Mouse (Mus musculus) liver, embryonic 13.5 days (tissue): Measurements from ENCODE around the gene Psmb8. TPM values are rescaled to one million over a fixed set of nuclear protein-coding genes. Genes with fewer than 3 reads are reported as not detected.

ENCODE experiments used
- ATAC-seq: fragments of 200-750 bp; cut with Nextera tagmentation; 2 replicates; pipeline ENCODE4 v1.8.0; 2017; ENCODE audit warnings: low read depth, mild to moderate bottlenecking, moderate number of reproducible peaks, moderate library complexity
- DNase-seq: peaks from one replicate; pipeline ENCODE4 v3.0.0; 2022
- H3K27ac ChIP-seq: fragments of 300-500 bp; sonication (generic); 2 replicates; pipeline ENCODE4 v1.5.1; 2015; ENCODE audit warnings: moderate library complexity, mild to moderate bottlenecking, inconsistent platforms
- H3K27me3 ChIP-seq: fragments of 300-500 bp; sonication (generic); 2 replicates; pipeline ENCODE4 v1.6.1; 2015; ENCODE audit warnings: mild to moderate bottlenecking, inconsistent platforms
- H3K36me3 ChIP-seq: fragments of 300-500 bp; sonication (generic); 2 replicates; pipeline ENCODE4 v1.6.1; 2015; ENCODE audit warnings: mild to moderate bottlenecking, inconsistent platforms
- H3K4me1 ChIP-seq: fragments of 300-500 bp; sonication (generic); replicated peaks from 2 replicates; pipeline ENCODE4 v1.6.1; 2015; ENCODE audit warnings: inconsistent platforms
- H3K4me2 ChIP-seq: fragments of 300-500 bp; sonication (generic); 2 replicates; pipeline ENCODE4 v1.6.1; 2015; ENCODE audit warnings: inconsistent platforms, mild to moderate bottlenecking, moderate library complexity
- H3K4me3 ChIP-seq: fragments of 300-500 bp; sonication (generic); replicated peaks from 2 replicates; pipeline ENCODE4 v1.5.1; 2015; ENCODE audit warnings: mild to moderate bottlenecking, inconsistent platforms
- H3K9ac ChIP-seq: fragments of 300-500 bp; sonication (generic); 2 replicates; pipeline ENCODE4 v1.6.1; 2015; ENCODE audit warnings: mild to moderate bottlenecking, inconsistent platforms
- H3K9me3 ChIP-seq: fragments of 300-500 bp; sonication (generic); replicated peaks from 2 replicates; pipeline ENCODE4 v1.6.1; 2016; ENCODE audit warnings: inconsistent platforms
- WGBS: fragments of 180-500 bp; shearing (Covaris S2); methylation state at CpG from one replicate; pipeline ENCODE4 v1.1.7; 2015; ENCODE audit not compliant: insufficient replicate concordance; 5-methylcytosine and 5-hydroxymethylcytosine counted together
- polyA plus RNA-seq: library from polyadenylated mRNA; unstranded; fragments of >200 nt; fragmentation: Nextera tagmentation; extraction: Ambion mirVana; gene quantifications from 2 replicates; pipeline ENCODE4 v1.2.1, GENCODE M21; 2015

Gene Psmb8
- polyA plus RNA-seq, 1 experiment from 2014 or later, result 18.0 TPM

DNA sequence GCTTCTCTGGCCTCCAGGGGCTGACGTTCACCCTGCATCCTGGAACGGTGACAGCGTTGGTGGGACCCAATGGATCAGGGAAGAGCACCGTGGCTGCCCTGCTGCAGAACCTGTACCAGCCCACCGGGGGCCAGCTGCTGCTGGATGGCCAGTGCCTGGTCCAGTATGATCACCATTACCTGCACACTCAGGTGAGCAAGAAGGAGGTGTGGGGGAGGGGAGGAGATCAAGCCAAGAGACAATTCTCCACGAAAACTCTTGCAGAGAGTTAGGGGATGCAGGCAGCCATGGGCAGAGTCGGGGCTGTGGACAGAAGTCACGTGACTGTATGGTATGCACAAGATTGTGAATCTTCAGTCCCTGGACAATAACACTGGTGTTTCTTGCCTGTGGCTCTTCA is 4.1 kb upstream of the Psmb8 start:
- no peak for DNase-seq
- Histone ChIP-seq H3K27me3 (peaks cover 83% of the 10 kb centered on the region), H3K4me3 (no peak overlapping the region), H3K36me3 (no peaks in the 10 kb centered on the region), H3K9ac (no peak overlapping the region), H3K9me3 (no peaks in the 10 kb centered on the region), H3K4me2 (no peak overlapping the region), H3K4me1 (peaks cover 20% of the 10 kb centered on the region), H3K27ac (no peak overlapping the region)
- no peak for ATAC-seq
- whole genome bisulfite sequencing, result 41% methylated on average over 8 of the region's 8 CpGs

DNA sequence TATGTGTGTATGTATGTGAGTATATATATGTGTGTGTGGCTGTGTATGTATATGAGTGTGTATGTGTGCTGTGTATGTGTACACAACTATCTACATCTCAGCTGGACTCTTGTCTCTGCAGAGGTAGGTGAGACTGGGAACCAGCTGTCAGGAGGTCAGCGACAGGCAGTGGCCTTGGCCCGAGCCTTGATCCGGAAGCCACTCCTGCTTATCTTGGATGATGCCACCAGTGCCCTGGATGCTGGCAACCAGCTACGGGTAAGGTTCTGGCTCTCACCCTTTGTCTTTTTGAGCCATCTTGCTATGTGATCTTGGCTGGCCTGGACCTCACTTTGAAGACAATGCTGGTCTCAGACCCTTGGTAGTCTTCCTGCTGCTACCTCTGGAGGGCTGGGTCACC is 2.8 kb upstream of the Psmb8 start:
- DNase-seq (no peak), ATAC-seq (no peak)
- no peaks in the 10 kb centered on the region for H3K36me3 ChIP-seq
- H3K9ac ChIP-seq, result no peak overlapping the region
- peaks cover 85% of the 10 kb centered on the region for H3K27me3 ChIP-seq
- H3K4me2 ChIP-seq, result no peak overlapping the region
- H3K4me3 ChIP-seq, result no peak overlapping the region
- H3K9me3 ChIP-seq, result no peaks in the 10 kb centered on the region
- 68% methylated on average over 4 of the region's 4 CpGs for WGBS
- no peak overlapping the region for H3K27ac ChIP-seq
- peaks cover 24% of the 10 kb centered on the region for H3K4me1 ChIP-seq

DNA sequence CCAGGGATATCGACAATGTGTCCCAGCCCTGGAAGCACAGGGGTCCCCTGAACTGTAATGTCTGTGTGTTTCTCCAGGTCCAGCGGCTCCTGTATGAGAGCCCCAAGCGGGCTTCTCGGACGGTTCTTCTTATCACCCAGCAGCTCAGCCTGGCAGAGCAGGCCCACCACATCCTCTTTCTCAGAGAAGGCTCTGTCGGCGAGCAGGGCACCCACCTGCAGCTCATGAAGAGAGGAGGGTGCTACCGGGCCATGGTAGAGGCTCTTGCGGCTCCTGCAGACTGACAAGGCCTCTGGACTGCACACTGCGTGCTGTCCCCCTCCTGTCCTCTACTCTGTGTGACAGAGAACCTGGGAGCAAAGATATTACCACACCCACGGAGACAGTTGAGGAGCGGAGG is 1.0 kb upstream of the Psmb8 start:
- Histone ChIP-seq H3K36me3 (no peaks in the 10 kb centered on the region), H3K4me2 (no peak overlapping the region), H3K4me1 (peaks cover 24% of the 10 kb centered on the region), H3K9ac (no peak overlapping the region), H3K9me3 (no peaks in the 10 kb centered on the region), H3K27ac (no peak overlapping the region), H3K4me3 (no peak overlapping the region), H3K27me3 (peaks cover 85% of the 10 kb centered on the region)
- 11% methylated on average over 12 of the region's 12 CpGs for whole genome bisulfite sequencing
- DNase-seq, result no peak
- ATAC-seq, result no peak

DNA sequence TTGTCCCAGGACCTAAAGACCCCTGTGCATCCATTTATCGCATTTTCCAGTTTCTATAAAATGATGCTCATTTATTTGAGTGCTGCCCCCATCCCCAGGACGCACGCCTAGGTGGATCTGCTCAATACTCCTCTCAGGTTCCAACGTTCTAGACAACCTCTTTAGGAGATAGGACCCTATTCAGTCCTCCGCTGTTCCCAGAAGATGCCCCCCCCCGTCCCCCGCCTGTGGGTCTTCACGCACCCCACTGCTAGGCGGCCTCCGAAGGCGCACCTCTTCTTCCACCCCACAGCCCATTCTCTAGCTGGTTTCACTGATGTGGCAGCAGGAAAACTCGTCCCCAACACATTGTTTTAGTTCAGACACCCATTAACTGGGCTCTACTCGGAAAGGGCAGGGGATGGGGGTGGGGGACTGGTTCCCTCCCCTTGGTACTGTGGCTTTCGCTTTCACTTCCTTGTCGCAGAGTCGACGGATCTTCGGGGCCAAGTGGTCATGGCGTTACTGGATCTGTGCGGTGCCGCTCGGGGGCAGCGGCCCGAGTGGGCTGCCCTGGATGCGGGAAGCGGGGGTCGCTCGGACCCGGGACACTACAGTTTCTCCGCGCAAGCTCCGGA is 491 bp downstream of the Psmb8 start:
- Histone ChIP-seq H3K9ac (peak overlapping the region; percentile 59; the same call in 1 of the 2 replicates), H3K9me3 (no peaks in the 10 kb centered on the region), H3K27ac (no peak overlapping the region), H3K4me1 (peaks cover 24% of the 10 kb centered on the region), H3K4me2 (peak overlapping the region; percentile 68), H3K36me3 (no peaks in the 10 kb centered on the region), H3K27me3 (peaks cover 70% of the 10 kb centered on the region), H3K4me3 (peak overlapping the region; percentile 59)
- ATAC-seq (no peak), DNase-seq (no peak)
- WGBS, result 1% methylated on average over 32 of the region's 32 CpGs

DNA sequence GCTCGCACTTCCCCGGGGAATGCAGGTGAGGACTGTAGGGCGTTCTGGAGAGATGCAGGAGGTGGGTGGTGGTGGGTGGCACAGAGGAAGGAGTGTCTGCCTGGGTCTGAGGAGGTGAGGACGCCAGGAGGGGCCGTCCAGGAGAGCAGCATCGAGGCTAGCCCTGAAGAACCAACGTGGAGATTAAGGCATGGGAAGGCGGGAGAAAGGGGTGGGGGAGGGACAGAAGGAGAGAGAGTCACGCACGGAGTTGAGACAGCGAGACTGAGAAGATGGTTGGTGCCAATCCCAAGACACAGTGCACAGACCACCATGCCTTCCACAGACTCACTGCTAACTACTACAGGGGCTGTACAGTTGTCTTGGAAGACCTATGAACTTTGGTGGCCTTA is 996 bp downstream of the Psmb8 start:
- ATAC-seq, result no peak
- H3K4me3 ChIP-seq, result peak overlapping the region; percentile 59
- H3K9me3 ChIP-seq, result no peaks in the 10 kb centered on the region
- H3K27me3 ChIP-seq, result peaks cover 66% of the 10 kb centered on the region
- DNase-seq, result no peak
- no peak overlapping the region for H3K27ac ChIP-seq
- H3K4me1 ChIP-seq, result peaks cover 24% of the 10 kb centered on the region
- H3K4me2 ChIP-seq, result peak overlapping the region; percentile 68
- WGBS, result 6% methylated on average over 11 of the region's 11 CpGs
- H3K36me3 ChIP-seq, result no peaks in the 10 kb centered on the region
- peak overlapping the region; percentile 59; the same call in 1 of the 2 replicates for H3K9ac ChIP-seq

DNA sequence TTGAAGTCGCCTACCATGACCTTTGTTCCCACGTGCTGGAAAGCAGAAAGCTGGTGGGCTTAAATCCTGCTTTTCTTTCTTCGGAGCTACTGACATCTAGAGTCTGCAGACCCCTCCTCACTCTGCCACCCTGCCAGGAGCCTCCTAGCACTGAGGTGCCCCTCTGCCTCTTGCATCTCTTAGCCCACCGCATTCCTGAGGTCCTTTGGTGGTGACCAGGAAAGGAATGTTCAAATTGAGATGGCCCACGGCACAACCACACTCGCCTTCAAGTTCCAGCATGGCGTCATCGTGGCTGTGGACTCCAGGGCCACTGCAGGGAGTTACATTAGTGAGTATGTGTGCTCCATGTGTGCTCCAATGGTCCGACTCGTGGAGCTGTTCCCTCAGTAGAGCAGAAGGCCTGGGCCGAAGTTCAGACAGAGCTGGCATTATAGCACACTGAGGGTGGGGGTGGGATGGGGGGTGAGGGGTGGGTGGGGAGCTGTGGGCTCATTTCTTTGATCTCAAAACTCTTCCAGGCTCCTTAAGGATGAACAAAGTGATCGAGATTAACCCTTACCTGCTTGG is 1.6 kb downstream of the Psmb8 start:
- H3K27ac ChIP-seq, result no peak overlapping the region
- H3K36me3 ChIP-seq, result no peaks in the 10 kb centered on the region
- ATAC-seq (no peak), DNase-seq (no peak)
- H3K27me3 ChIP-seq, result peaks cover 60% of the 10 kb centered on the region
- H3K9me3 ChIP-seq, result no peaks in the 10 kb centered on the region
- peak overlapping the region; percentile 68 for H3K4me2 ChIP-seq
- H3K9ac ChIP-seq, result no peak overlapping the region
- H3K4me3 ChIP-seq, result no peak overlapping the region
- 69% methylated on average over 12 of the region's 12 CpGs for WGBS
- peaks cover 29% of the 10 kb centered on the region for H3K4me1 ChIP-seq

DNA sequence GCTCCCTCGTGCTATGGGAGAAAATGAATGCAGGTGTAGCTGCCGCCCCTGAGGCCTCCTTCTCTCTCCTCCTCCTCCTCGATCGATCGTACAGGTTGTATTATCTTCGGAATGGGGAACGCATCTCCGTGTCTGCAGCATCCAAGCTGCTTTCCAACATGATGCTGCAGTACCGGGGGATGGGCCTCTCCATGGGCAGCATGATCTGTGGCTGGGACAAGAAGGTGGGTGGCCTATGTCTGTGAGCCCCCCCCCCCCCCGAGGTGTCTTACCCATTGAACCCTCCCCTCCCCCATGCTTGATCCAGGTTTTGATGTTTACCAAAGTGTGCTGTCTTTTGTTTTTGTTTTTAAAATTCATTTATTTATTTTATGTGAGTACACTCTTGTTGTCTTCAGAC is 2.5 kb downstream of the Psmb8 start:
- H3K36me3 ChIP-seq, result no peaks in the 10 kb centered on the region
- no peak overlapping the region for H3K9ac ChIP-seq
- no peak overlapping the region for H3K4me3 ChIP-seq
- WGBS, result 81% methylated on average over 10 of the region's 10 CpGs
- no peak overlapping the region for H3K27ac ChIP-seq
- peaks cover 52% of the 10 kb centered on the region for H3K27me3 ChIP-seq
- no peaks in the 10 kb centered on the region for H3K9me3 ChIP-seq
- H3K4me1 ChIP-seq, result peaks cover 32% of the 10 kb centered on the region
- no peak overlapping the region for H3K4me2 ChIP-seq
- ATAC-seq, result no peak
- DNase-seq, result no peak

DNA sequence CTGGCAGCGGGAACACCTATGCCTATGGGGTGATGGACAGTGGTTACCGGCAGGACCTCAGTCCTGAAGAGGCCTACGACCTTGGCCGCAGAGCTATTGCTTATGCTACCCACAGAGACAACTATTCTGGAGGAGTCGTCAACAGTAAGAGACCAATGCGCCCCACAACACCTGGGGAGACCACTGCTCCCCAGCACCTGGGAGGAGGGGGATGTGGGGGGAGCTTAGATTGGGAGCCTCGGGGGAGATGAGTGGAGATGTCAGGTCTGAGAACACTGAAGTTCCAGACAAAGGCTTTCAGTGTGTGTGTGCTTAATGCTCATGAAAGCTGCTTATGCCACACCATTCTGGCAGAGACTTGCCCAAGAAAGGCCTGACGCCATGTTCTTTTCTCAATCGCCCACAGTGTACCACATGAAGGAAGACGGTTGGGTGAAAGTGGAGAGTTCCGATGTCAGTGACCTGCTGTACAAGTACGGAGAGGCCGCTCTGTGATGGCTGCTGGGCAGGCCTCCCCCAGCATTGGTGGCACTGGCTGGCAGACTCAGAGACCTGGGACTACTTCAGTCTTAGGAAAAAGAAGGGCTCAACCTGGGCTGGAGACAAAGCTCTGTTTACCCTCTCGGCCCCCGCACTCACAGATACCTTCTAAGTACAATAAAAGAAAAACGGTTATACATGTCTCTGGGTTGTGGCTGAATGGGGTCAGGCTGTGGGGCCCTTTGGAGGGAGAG is 3.4 kb downstream of the Psmb8 start:
- 78% methylated on average over 16 of the region's 16 CpGs for WGBS
- Histone ChIP-seq H3K4me1 (peaks cover 41% of the 10 kb centered on the region), H3K4me2 (no peak overlapping the region), H3K9me3 (no peaks in the 10 kb centered on the region), H3K36me3 (no peaks in the 10 kb centered on the region), H3K27ac (no peak overlapping the region), H3K9ac (no peak overlapping the region), H3K4me3 (no peak overlapping the region), H3K27me3 (peaks cover 43% of the 10 kb centered on the region)
- no peak for DNase-seq
- ATAC-seq, result no peak

DNA sequence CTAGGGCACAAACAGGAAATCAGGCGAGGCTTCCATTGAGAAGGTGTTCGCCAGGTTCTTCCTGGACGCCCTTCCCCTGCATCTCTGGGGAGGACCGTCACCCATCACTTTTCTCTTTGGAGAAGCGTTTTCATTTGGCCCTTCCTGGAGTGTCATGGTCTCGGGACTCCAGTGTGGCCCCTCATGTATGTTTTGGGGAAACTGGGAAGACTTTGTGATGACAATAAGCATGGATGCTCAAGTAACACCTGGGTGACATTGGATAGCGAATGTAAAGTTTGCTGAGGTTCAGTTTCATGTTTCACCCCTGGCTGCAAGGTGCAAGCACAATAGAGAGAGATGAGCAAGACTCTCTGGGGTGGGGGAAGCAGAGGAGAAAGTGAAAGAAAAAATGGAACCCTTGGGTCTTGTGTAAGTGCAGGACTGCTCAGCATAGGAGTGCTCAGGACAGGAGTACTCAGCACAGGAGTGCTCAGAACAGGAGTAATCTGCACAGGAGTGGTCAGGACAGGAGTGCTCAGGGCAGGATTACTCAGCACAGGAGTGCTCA is 4.1 kb downstream of the Psmb8 start:
- Histone ChIP-seq H3K9me3 (no peaks in the 10 kb centered on the region), H3K4me1 (peaks cover 43% of the 10 kb centered on the region), H3K4me3 (no peak overlapping the region), H3K27me3 (peaks cover 37% of the 10 kb centered on the region), H3K36me3 (no peaks in the 10 kb centered on the region), H3K4me2 (no peak overlapping the region), H3K27ac (no peak overlapping the region), H3K9ac (no peak overlapping the region)
- DNase-seq, result no peak
- no peak for ATAC-seq
- 65% methylated on average over 7 of the region's 7 CpGs for WGBS

DNA sequence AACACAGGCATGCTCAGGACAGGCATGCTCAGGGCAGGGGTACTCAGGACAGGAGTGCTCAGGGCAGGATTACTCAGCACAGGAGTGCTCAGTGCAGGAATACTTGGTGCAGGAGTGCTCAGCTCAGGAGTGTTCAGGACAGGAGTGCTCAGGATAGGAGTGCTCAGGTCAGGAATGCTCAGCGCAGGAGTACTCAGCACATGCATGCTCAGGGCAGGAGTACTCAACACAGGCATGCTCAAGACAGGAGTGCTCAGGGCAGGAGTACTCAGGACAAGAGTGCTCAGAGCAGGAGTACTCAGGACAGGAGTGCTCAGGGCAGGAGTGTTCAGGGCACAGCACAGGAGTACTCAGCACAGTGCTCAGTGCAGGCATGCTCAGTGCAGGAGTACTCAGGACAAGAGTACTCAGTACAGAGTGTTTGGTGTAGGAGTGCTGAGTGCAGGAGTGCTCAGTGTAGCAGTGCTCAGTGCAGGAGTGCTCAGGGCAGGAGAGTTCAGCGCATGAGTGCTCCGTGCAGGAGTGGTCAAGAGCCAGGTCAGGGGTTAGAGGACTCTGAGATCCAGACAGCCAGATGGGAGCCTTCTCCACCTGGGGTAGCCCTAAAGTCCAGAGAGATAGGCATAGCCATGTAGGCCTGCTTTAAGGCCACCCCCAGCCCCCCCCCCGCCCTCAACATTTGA is 5.4 kb downstream of the Psmb8 start:
- H3K4me2 ChIP-seq, result no peak overlapping the region
- WGBS, result 72% methylated on average over 4 of the region's 4 CpGs
- no peak for ATAC-seq
- H3K4me1 ChIP-seq, result peaks cover 31% of the 10 kb centered on the region
- no peak overlapping the region for H3K4me3 ChIP-seq
- H3K9me3 ChIP-seq, result no peaks in the 10 kb centered on the region
- peaks cover 24% of the 10 kb centered on the region for H3K27me3 ChIP-seq
- H3K9ac ChIP-seq, result no peak overlapping the region
- H3K36me3 ChIP-seq, result no peaks in the 10 kb centered on the region
- no peak overlapping the region for H3K27ac ChIP-seq
- DNase-seq, result no peak

DNA sequence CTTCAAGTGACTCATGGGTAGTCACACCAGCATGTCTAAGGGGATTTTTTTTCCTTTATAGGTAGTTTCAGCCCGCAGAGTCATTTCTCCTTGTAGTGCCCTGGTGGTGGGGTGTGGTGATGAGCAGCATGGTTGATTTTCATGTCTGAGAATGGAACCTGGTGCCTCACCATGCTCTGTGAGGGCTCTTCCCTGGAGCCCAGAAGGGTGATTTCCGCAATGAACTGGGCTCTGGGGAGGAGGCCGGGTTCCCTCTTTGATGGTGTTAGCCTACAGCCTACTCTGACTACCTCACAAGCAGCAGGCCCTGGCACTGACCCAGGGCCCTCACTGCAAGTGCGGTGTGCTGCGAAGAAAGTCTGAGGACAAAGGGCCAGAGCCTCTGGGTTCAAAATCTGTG is 5.9 kb downstream of the Psmb8 start, which contains the start of gene Tap2:
Gene Tap2, plus strand, starts transcription at position 84 of the 400 bp plus-strand sequence.
- Histone ChIP-seq H3K9me3 (no peaks in the 10 kb centered on the region), H3K4me2 (peak within 1 kb of the TSS; percentile 88), H3K4me1 (peaks cover 26% of the 10 kb centered on the region), H3K9ac (peak within 1 kb of the TSS; percentile 83), H3K27ac (no peak within 1 kb of the TSS), H3K27me3 (peaks cover 18% of the 10 kb centered on the region), H3K4me3 (peak within 1 kb of the TSS; percentile 85), H3K36me3 (no peaks in the 10 kb centered on the region)
- no peak for ATAC-seq
- DNase-seq, result no peak
- 75% methylated on average over 5 of the region's 5 CpGs for WGBS
